Mouse (Mus musculus) R1 (cell line): ENCODE data around the gene Ick.

Source experiments
- DNase-seq: peaks from one replicate; pipeline ENCODE4 v3.0.0-alpha.2; 2018; ENCODE audit warnings: low read depth, low spot score

The Ick gene

GRCm38 (mm10) chr9:78190651-78191634, 82.0 kb downstream of the Ick start:
- DNase-seq: peak; percentile 100

- peak; percentile 99 for DNase-seq
Measured at GRCm38 (mm10) chr9:78191736-78192135, 82.7 kb downstream of the Ick start.

- peak; percentile 95 for DNase-seq
Measured at GRCm38 (mm10) chr9:78193902-78194597, 85.1 kb downstream of the Ick start.

- DNase-seq: peak; percentile 70
Measured at GRCm38 (mm10) chr9:78195034-78195433, 86.0 kb downstream of the Ick start.

GRCm38 (mm10) chr9:78197801-78198200, 88.8 kb downstream of the Ick start:
- DNase-seq: peak; percentile 80

GRCm38 (mm10) chr9:78204194-78204593, 95.2 kb downstream of the Ick start:
- DNase-seq: no peak

- DNase-seq: no peak
Measured at GRCm38 (mm10) chr9:78208956-78209355, 100.0 kb downstream of the Ick start.

GRCm38 (mm10) chr9:78210079-78210478, 101.1 kb downstream of the Ick start:
- no peak for DNase-seq

GRCm38 (mm10) chr9:78210821-78211220, 101.8 kb downstream of the Ick start:
- DNase-seq: no peak

- DNase-seq: no peak
Measured at GRCm38 (mm10) chr9:78211521-78211920, 102.5 kb downstream of the Ick start.

GRCm38 (mm10) chr9:78212341-78213049, 103.5 kb downstream of the Ick start:
- no peak for DNase-seq

- DNase-seq: no peak
Measured at GRCm38 (mm10) chr9:78217074-78217473, 108.1 kb downstream of the Ick start.
